Mouse (Mus musculus) B cell, adult 2 months (primary cell): ENCODE data around the gene Abhd15.
"Not testable (repeated sequence)": the region's sequence is repeated elsewhere in the genome, so short reads cannot be mapped to it uniquely, and the experiment has no call there.

Source experiments
- DNase-seq, 2 experiments: peaks; one replicate each; pipeline ENCODE4 v3.0.0; 2022

Gene Abhd15

DNA sequence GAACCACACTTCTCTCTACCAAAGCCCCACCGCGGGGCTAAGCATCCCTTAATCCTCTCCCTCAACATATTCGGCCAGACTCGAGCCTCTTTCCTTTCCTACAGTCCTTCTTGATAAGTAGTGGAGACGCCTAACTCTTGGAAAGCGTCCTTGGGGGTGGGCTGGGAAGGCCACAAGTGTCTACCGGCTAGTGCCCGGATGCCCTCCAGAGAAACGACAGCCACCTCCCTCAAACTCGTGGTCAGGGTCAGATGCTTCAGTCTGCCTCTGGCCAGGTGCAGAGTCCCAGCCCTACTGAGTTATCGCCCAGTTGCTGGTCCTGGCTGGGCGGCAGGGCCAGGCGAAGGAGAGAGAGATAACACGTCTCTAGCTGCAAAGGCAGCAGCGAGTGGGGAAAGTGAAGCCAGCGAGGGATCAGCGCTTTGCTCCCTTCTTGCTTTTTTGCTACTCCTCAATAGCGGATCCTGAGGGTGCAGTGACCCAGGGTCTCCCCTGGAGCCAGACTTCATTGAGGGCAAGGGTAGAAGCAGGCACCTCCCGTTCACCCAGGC, 565 bp upstream of the Abhd15 start:
- peak; percentile 24 to 43 for DNase-seq

- peak in 1 of 2 experiments; percentile 40 for DNase-seq
Measured at GRCm38 (mm10) chr11:77515637-77516552, 974 bp downstream of the Abhd15 start, which contains the start of gene Trp53i13. TSS of gene Trp53i13 (minus strand) at chr11:77515980.

- no peak for DNase-seq
Measured at GRCm38 (mm10) chr11:77516553-77517425, 1.9 kb downstream of the Abhd15 start.

DNA sequence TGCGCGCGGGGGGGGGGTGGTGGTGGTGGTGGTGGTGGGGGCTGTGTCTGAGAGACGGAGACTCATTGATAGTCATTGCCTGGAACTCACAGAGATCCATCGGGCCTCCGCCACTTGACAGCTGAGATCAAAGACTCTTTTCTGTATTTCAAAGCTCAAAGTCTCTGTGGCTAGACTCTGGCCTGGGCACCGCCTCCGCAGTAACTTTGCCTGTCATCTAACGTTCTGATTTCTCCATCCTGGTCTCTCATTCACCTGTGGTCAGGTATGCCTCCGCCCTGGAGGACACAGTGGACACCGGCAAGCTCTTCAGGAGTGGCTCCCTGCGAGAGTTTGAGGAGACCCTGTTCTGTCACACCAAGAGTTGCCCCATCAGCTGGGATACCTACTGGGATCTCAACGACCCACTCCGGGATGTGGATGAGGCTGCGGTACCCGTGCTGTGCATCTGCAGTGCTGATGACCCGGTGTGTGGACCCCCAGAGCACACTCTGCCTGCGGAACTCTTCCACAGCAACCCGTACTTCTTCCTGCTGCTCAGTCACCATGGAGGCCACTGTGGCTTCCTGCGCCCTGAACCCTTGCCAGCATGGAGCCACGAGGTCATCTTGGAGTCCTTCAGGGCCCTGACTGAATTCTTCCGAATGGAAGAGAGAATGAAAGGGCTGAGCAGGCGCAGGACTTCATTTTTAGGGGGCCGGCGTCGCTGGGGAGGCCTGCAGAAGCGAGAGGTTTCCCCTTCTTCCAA, 3.3 kb downstream of the Abhd15 start:
- DNase-seq: peak; percentile 18 to 20

DNA sequence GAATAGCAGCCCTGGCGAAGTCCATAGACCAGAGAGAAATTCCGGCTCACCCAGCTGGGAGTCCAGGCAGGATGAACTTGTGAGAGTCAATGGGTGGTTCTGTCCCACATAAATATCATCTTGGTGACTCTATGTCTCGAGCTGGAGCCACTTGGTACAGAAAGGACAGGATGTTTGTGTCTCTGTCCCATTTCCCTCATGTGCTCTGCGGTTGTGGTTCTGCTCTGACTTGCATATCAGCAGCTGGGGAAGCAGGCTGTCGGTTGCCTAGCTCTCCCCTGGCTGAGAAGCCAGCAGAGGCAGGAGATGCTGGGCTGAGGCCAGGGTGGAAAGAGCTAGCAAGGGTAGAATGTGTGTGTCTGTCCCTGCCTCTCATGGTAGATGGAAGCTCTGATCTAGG, 4.1 kb downstream of the Abhd15 start, which contains the start of gene Gm10392:
Gene Gm10392 (minus strand): TSS at position 156 of the 400 bp plus-strand sequence.
- DNase-seq: peak; percentile 72 to 74

GRCm38 (mm10) chr11:77520601-77521529, 5.9 kb downstream of the Abhd15 start:
- peak; percentile 46 to 55 for DNase-seq

DNA sequence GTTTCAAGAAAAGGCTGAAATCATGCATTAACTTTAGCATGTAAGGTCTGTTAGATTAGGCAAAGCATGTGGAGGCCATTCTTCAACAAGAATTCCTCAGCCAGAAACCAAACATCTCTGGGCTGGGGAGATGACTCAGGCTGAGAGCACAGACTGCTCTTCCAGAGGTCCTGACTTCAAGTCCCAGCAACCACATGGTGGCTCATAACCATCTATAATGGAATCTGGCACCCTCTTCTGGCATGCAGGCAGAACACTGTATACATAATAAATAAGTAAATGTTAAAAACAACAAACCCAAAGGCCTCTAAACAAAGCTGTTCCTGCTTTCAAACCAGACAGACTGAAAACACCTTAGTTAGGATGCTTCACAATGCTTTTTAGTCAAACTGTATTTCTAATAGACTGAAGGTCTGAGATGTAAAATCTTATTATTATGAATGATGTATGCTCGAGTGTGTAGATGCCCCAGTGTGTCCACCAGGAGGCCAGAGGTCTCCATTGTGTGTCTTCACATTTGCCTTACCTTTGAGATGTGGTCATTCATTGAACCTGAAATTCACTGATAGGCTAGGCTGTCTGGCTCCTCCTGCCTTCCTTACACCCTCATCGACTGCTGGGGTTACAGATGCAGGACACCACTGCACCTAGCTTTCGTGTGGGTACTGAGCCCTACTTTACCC, 11.0 kb downstream of the Abhd15 start:
- no peak for DNase-seq

DNA sequence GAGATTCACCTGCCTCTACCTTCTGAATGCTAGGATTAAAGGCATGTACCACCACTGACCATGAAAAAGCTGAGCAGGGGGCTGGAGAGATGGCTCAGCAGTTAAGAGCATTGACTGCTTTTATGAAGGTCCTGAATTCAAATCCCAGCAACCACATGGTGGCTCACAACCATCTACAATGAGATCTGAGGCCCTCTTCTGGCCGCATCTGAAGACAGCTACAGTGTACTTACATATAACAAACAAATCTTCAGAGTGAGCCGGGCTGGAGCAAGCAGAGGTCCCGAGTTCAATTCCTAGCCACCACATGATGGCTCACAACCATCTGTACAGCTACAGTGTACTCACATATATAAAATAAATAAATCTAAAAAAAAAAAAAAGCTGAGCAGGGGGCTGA, 13.5 kb downstream of the Abhd15 start:
- DNase-seq: not testable (repeated sequence)

GRCm38 (mm10) chr11:77529644-77530043, 14.7 kb downstream of the Abhd15 start:
- DNase-seq: no peak

- DNase-seq: no peak
Measured at GRCm38 (mm10) chr11:77530862-77531261, 15.9 kb downstream of the Abhd15 start.

GRCm38 (mm10) chr11:77532202-77532846, 17.4 kb downstream of the Abhd15 start:
- no peak for DNase-seq

DNA sequence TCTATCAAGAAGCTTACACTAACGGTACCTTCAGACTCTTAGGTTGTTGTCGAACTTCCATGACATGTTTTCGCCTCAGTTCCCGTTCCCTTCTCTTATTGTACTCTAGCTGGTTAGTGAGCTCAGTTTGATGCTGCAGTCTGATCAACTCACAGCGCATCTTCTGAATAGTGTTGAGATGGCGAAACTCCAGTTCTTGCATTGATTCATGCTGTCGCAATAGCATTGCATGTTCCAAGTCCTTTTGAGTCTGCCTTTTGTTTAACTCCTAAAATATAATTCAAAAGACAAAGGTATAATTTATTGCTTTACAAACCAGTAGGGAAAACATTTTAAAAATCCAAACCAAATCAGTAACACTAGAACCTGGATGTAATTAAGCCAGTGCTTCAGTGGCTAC, 30.3 kb downstream of the Abhd15 start:
- no peak for DNase-seq

- no peak for DNase-seq
Measured at GRCm38 (mm10) chr11:77585201-77585600, 70.3 kb downstream of the Abhd15 start.
